Mouse (Mus musculus): ENCODE data around the gene Hmgb3.
"Not testable (repeated sequence)": the region's sequence is repeated elsewhere in the genome, so short reads cannot be mapped to it uniquely, and the experiment has no call there.

The Hmgb3 gene

DNA sequence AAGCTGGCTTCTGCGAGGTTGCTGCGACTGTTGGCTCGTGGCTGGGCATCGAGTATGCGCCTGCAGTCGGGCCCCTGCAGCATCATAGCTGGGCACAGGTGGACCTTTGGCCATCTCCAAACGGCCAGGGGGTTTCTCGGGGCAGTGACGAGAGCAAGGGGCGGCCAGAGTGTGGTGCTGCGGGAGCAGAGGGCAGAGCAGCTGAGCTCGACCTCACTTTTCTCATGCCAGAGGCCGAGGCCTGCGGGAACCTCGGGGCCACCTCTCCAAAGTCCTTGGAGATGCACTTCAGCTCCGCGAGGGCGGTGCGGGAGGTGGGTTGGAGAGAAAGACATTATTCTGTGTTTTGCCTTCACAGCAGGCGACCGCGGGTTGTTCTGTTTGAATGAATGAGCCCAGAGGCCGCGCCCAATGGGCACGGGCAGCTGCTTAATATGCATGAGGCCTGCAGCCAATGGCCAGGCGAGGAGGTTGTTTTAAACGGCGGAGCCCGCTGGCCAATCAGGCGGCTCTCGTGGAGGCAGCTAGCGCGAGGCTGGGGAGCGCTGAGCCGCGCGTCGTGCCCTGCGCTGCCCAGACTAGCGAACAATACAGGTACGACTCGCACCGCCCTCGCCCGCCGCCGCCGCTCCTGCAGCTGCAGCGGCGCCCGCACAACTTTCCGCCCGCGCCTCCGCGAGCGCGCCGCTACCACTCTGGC lies at the start of gene Hmgb3:
Gene Hmgb3, plus strand, starts transcription at position 504 of the 700 bp plus-strand sequence.
- DNase-seq (ENCODE audit: low read depth, low spot score) = peak; percentile 90

DNA sequence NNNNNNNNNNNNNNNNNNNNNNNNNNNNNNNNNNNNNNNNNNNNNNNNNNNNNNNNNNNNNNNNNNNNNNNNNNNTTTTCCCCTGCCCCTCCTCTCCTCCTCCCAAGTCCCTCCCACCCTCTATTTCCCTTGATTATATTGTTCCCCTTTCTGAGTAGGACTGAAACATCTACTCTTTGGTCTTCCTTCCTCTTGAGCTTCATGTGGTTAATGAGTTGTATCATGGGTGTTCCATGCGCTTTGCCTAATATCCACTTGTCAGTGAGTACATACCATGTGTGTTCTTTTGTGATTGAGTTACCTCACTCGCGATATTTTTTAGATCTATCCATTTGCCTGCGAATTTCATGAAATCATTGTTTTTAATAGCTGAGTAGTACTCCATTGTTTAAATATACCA lies 49.1 kb upstream of the Hmgb3 start:
- DNase-seq (ENCODE audit: low read depth, low spot score) = not testable (repeated sequence)

DNA sequence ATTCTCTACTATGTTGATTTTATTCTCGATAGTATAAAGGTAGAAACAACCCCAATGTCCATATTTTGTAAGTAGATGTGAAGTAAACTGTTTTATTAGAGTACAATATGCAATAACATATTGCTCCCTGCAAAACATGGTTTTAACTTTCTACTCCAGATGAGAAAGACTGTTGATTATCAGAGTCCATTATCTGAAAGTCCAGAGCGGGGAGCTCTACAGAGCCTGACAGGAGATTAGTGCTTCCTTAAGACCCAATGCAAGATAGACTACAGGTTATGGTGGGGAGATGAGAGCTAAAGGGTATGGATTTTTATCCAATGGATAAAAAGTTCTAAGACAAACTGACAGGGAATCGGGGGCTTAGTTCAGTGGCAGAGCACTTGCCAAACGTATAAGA lies 36.5 kb upstream of the Hmgb3 start:
- no peak for DNase-seq (ENCODE audit: low read depth, low spot score)

DNA sequence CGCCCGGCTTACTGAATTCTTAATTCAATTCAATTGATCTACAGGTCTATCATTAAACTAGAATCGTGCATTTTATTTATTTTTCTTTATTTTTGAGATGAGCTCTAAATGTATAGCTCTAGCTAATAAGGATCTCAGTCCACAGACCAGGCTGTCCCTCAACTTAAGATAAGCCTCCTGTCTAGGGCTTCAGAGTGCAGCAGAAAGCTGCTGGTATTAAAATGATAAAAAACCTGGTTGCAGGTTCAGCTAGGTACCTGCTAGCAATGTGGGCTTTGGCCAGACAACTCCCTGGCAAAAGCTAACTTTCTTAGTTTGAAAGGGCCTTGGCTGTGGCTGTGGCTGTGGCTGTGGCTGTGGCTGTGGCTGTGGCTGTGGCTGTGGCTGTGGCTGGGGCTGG lies 32.8 kb upstream of the Hmgb3 start:
- no peak for DNase-seq (ENCODE audit: low read depth, low spot score)

DNA sequence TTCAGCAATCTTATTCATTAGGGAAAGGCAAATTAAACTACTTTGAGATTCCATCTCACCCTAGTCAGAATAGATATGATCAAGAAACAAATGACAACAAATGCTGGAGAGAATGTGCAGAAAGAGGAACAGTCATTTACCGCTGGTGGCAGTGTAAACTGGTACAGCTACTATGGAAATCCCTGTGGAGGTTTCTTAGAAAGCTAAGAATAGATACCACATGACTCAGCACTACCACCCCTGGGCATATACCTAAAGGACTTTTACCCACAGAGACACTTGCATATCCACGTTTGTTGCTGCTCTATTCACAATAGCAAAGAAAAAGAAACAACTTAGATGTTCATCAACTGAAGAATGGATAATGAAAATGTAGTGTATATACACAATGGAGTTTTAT lies 31.4 kb upstream of the Hmgb3 start:
- no peak for DNase-seq (ENCODE audit: low read depth, low spot score)

DNA sequence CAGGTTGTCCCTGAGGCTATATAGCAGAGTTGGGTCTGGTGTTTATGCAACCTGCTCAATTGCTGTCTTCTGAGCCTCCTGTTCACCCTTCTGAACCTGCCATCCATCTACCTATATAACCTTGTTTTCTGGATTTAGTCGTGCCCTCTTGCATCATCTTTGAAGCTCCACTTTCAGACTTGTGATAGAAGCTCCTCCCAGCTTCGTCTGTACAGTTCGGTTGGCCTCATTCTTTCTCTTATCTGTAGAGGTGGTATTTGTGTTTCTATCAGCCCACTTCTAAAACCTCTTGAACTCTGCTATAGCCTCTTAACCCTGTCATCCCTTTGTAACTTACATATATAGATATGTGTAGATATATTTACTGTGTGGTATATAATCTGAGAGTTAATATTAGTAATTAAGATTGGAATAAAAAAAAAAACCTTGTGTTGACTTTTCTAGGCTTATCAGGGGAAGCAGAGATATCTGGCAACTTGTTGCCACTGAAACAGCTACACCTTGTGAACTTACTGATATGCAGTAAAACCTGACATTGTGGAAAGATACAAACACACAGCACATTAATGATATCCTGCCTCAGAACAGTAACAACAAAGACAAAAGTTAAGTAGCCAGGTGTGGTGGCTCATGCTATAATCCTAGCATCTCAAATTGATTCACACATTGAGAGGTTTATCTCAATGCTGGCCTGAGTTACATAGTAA lies 30.0 kb upstream of the Hmgb3 start:
- DNase-seq (ENCODE audit: low read depth, low spot score) = no peak

DNA sequence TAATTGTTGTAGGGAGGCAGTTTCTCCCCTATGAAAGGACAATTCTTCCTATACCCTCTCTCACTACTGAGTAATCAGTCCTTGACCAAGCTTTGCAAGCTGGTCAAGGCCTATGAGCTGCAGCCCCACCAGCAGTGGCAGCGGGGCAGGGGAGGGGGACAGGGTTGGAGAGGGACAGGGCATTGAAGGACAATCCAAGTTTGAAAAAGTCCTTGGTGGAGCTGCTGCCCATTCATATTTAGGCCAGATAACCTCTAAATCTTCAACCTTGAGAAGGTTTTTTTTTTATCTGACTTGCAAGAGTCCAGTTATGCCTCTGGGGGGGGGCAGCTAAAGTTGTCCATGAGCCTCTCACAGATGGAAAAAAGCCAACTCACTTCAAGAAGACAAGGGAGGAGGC lies 28.3 kb upstream of the Hmgb3 start:
- no peak for DNase-seq (ENCODE audit: low read depth, low spot score)

DNA sequence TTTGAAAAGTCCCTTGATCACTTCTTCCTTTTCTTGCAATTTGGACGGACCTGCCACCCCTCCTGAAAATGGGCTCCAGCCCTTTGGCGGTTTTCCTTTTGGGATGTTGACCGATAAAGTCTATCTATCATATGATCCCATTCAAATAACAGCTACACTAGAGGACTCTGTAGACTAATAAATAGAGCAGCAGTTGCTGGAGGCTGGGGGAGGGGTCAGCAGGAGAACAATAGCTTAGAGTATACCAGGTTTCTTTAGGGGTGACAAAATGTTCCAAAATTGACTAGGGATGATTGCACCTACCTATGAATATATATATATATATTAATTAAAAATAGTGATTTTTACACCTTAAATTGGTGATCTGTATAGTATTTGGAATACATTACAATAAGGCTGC lies 27.6 kb upstream of the Hmgb3 start:
- DNase-seq (ENCODE audit: low read depth, low spot score) = no peak

DNA sequence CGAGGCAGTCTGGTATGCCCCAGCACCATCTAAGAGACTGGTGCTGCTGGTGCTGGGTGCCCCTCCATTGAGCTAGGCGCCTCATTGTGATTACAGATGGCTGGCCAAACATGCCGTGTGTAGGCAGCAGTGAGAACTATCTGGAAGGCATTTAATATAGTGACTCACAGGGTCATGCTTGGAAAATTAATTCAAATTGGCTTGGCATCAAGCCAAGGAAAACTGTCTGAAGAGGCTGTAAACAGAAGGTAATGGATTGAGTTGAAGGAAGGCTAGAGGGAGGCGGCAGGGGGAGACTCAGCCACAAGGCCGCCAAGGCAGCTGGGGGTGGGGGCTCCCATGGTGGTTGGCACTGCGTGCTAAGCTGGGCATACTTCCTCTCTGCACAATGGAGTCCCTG lies 27.1 kb upstream of the Hmgb3 start:
- no peak for DNase-seq (ENCODE audit: low read depth, low spot score)

DNA sequence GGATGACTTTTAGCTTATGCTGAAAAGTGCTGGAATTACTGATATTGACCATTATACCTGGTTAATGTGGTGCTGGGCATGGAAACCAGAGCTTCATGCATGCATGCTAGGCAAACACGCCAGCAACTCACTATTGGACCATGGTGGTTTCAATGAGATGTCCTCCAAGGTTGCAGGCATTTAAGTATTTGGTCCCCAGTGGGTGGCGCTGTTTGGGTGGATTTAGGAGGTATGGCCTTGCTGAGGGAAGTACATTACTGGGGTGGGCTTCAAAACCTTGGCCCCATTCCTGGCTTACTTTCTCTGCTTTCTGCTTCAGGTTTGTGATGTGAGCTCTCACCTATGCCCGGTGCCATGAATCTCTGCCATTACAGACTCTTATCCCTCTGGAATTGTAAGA lies 23.1 kb upstream of the Hmgb3 start:
- peak; percentile 7 for DNase-seq (ENCODE audit: low read depth, low spot score)

DNA sequence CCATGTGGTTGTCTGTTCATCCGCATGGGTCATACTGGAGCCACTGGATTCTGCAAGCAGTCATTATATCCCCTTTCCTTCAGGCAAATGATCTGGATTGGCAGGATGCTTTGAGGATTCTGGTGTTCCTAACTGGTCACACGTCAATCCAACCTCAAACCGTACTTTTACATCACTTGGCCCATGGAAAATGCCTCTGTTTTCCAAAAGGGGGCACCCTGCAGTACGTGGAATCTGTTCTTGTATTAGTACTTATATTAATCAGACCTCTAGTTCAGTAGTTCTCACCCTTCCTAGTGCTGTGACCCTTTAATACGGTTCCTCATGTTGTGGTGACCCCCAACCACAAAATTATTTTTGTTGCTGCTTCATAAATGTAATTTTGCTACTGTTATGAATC lies 21.6 kb upstream of the Hmgb3 start:
- peak; percentile 3 for DNase-seq (ENCODE audit: low read depth, low spot score)

DNA sequence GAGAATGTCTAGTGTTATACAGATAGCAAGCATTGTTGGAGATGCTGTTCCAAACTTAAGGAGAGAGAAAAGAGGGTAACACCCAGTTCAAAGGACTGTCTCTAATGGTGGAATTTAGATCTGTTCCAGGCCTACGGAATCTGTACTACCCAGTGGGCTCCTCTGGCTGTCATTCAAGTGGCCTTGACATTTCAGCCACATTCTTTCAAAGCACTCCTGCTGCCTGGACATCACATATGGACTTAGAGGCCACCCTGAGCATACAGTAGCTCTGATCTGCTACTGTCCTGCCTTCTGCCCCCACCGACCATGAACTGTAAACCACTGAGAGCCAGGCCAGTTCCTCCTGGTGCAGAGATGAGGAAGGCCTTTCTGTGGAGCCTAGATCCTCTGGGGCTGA lies 17.9 kb upstream of the Hmgb3 start:
- no peak for DNase-seq (ENCODE audit: low read depth, low spot score)

DNA sequence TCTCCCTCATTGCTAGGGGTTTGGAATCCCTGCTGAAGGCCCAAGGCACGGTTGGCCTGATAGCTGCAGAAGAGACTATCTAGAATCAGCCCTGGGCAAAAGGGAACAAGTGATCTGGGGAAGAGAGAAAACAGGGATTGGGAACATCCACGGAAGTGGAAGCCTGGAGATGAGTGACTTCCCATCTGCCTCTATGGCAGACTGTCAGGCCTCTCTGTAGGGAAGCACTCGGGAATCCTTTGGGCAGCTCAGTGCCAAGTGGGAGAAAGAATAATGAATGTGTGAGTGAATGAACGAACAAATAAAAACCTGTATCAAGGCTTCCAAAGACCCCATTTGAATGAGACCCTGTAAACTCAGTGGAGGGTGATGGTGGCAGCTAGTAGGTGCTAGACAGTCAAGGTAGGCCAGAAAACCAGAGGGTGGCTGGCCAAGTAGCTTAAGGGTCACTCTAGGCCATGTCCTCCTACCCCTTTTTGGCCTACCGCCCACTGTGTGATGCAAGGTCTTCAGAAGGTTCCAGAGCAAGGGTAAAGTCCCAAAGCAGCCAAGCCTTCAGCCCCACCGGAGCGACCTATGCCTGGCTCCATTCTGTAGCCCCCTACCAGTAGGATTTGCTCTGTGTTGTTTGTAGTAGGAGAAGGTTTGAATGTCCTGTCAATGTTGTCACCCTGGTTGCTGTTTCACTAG lies 14.8 kb upstream of the Hmgb3 start:
- DNase-seq (ENCODE audit: low read depth, low spot score) = no peak

DNA sequence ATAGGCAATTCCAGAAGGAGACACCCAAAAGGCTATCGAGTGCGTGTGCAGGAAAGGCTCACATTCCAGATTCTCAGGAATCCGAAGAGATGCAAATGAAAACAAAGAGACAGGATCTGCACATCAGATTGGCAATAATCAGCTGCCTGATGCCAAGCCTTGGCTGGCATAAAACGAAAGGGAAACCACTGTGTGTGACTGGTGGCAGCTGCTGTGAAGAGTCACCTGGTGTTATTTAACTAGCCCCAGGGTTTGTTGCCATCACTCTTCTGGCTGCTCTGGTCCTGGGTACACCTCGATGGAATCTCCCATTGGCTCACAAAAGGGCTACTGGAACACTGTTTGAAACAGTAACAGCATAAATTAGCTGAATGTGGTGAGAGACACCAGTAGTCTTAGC lies 11.0 kb upstream of the Hmgb3 start:
- no peak for DNase-seq (ENCODE audit: low read depth, low spot score)

DNA sequence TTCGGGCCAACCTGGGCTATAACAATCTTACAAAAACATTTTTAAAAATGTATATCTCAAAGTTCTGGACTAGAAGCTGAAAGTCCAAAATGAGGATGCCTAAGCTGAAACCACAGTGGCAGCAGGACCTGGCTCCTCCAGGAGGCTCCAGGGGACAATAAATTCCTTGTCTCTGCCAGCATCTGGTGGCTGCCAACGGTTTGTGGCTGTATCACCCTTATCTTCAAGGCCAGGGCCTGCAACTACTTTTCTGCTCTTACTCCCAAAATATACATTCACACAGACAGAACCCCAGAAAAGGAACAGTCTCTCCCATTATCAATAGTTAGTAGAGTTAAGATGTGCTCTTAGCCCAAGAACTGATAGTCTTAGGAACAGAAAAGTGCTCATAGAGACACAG lies 10.6 kb upstream of the Hmgb3 start:
- no peak for DNase-seq (ENCODE audit: low read depth, low spot score)

DNA sequence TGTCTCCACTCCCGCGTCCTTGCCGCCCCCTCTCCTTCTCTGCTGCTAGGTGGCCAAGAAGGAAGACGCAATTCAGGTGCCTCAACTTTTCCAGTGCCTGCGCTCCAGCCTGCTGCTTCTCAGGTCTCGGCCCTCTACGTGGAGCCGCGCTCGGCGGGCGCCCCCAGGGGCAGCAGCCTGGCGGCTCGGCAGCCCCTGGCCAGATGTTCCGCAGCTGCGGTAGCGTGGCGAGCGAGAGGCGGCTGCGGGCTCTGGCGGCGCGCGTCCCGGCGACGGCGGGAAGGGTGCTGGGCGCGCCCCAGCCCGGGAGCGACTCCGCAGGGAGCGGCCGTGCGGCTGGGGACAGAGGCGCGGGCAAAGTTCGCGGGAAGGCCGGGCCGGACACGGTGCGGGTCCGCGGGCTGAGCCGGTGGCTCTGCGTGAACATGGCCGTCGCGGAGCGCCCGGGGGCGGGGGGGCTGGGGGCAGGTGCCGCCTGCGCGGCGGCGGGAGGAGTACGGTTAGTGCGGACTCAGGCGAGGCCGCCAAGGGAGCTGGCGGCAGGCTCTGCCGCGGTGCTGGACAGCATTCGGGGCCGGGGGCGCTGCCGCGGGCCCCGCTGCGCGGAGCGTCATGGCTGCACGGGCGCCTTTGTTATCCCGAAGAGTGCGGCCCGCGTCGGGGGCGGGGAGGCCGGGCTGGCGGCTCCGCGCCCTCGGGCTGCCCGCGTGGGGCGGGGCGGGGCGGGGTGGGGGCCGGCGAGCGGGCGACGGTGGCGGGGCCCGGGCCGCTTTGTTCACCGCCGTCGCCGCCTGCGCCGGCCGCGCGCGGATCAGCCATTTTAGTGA lies 610 bp downstream of the Hmgb3 start:
- no peak for DNase-seq (ENCODE audit: low read depth, low spot score)

DNA sequence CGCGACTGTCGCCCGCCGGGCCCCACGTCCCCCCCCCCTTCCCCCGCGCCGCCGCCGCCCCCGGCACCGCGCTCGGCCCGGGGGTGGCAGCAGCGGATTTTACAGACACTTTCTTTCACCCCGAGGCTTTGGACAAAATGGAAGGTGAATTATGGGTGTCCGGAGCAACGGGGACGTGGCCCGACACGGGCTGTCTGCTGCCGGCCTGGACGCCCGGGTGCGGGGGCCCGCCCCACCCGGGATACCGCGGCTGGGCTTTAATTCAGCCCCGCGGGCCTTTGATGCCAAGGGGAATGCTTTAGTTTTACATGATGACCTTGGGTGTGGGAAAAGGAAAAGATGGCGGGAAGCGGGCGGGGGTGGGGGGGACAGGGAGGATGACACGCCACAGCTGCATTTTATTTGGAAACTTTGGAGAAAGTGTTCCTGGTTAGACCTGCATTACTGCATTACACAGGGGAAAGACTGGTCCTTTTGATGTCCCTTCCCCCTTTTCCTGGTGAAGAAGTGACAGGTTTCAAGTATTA lies 1.3 kb downstream of the Hmgb3 start:
- no peak for DNase-seq (ENCODE audit: low read depth, low spot score)

DNA sequence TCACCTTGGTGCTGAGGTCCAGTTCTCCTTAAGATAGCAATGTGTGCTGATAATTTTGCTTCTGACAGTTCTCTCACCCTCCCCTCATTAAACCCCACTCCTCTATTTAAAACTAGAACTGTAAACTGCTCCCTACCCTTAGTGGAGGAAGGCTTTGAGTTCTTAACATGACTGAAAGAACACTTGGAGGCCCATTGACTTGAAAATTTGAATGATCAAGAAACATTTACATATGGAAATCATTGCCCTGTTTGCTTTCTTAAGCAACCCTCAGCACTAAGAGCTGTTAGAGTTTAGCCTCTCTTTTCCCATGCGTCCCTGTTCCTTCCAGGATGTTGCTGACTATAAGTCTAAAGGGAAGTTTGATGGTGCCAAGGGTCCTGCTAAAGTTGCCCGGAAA lies 3.6 kb downstream of the Hmgb3 start:
- peak; percentile 73 for DNase-seq (ENCODE audit: low read depth, low spot score)

DNA sequence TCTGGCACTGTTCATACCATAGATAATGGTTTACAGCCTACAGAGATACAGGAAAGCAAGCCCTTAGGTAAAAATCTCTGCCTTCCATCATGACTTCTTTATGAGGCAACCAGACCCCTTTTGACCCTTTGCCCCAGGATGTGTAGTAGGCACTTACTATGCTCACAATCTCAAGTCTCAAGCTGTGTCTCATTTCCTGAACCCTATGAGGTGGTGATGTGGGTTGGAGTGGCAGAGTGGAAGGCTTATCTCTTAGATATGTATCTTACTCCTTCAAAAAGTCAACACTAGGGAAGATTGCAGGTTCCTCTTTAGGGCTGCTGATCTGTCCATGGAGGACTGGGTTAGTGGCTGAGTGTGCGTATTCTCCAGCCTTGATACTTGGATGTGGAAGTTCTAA lies 5.1 kb downstream of the Hmgb3 start:
- no peak for DNase-seq (ENCODE audit: low read depth, low spot score)

DNA sequence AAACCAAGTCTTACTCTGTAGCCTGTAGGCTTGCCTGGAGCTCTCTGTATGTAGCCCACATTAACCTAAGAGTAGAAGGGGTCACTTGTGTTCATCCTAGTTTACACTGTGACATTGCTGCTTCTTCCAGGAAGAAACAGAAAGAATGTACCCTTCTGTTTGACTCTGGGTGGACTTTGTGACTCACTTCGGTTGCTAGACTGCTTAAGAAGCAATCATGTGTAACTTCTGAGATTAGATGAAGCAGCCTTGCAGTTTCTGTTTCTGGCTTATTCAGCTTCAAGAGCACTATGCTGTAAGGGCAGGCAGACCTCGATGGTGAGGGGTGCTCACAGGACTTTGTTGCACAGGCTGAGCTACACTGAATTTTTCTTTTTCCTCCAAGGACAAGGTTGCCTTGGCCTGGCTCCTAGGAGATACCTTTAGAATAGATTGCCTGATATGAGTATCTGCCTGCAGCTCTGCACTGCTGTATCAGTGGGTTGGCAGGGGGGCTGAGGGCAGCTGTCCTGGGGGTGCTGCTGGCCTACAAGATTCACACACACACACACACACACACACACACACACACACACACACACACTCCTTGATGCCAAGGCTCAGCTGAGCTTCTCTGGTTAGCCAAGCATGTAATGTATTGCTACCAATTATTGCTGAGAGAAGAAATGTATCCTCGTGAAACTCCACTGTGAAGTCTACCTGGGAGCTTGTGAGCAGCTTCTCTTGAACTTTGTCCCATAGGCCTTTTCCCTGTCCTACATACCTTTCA lies 17.6 kb downstream of the Hmgb3 start:
- DNase-seq (ENCODE audit: low read depth, low spot score) = no peak

DNA sequence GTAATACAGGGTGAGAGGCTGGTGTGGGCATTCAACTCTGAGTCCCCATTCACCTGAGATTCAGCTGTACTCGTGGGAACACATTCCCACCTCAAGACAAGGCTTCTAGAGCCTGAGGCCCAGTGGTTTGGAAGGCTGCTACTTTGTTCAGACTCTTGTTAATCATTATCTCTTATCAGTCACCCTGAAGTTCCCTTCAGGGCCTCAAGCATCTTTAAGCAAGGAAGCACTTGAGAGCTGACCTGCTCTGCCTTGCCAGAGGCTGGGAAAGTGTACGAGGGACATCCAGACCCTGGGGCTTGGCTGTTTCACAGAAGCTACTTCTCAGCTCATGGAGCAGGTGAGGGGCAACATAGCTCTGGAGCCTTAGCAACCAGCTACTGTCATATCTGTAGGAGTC lies 19.8 kb downstream of the Hmgb3 start:
- DNase-seq (ENCODE audit: low read depth, low spot score) = no peak

Data from ES-CJ7 (cell line).